11 mouse cellular contexts compared by ENCODE assay signal in genomic region chr9:30944234-30944633, GRCm38 (mm10). TPM values are rescaled to one million over a fixed set of nuclear protein-coding genes. Genes with fewer than 3 reads are reported as not detected.
DNase-seq lines count a peak whose midpoint lies in the region; ATAC-seq and TF ChIP-seq lines count a peak whose summit lies in the region.
"Had no signal": no experiment of that assay in that cellular context is flagged by ENCODE, and none has a peak within 500 bp of the region (broad histone marks: within the 10 kb centered on the region; RNA-seq: fewer than 3 reads in every experiment).

No protein-coding gene starts in this region.

- no peaks in the 10 kb centered on the region for H3K9me3 ChIP-seq in lung, embryonic 16.5 days (ENCODE audit: control insufficient read depth, low read length)
- no peaks in the 10 kb centered on the region for H3K9me3 ChIP-seq in hindbrain, postnatal 0 days (ENCODE audit: low read length)
- no peaks in the 10 kb centered on the region for H3K9me3 ChIP-seq in stomach, embryonic 16.5 days (replicated peaks; ENCODE audit: control insufficient read depth, low read length)

- H3K9ac ChIP-seq in lung, embryonic 16.5 days (ENCODE audit: low read length) = no peak overlapping the region
- H3K9ac ChIP-seq in hindbrain, postnatal 0 days (replicated peaks; ENCODE audit: low read length) = no peak overlapping the region
- H3K9ac ChIP-seq in stomach, embryonic 16.5 days (ENCODE audit: low read length) = peak overlapping the region; percentile 67; the same call in 1 of the 2 replicates

- peak overlapping the region; percentile 85 for H3K4me3 ChIP-seq in gastrocnemius, adult 2 months
- H3K4me3 ChIP-seq in lung, embryonic 16.5 days (ENCODE audit: low read length) = peak overlapping the region; percentile 59; the same call in 1 of the 2 replicates
- peak overlapping the region; percentile 59; the same call in 1 of the 2 replicates for H3K4me3 ChIP-seq in hindbrain, postnatal 0 days (ENCODE audit: low read length)
- H3K4me3 ChIP-seq in stomach, embryonic 16.5 days (replicated peaks; ENCODE audit: low read length) = peak overlapping the region; percentile 56

- H3K36me3 ChIP-seq in lung, embryonic 16.5 days (ENCODE audit: control insufficient read depth, insufficient read depth, low read length) = no peaks in the 10 kb centered on the region
- no peaks in the 10 kb centered on the region for H3K36me3 ChIP-seq in hindbrain, postnatal 0 days (ENCODE audit: insufficient read depth, low read length)
- no peaks in the 10 kb centered on the region for H3K36me3 ChIP-seq in stomach, embryonic 16.5 days (ENCODE audit: control insufficient read depth, insufficient read depth, low read length)

- no peak for TF ChIP-seq CTCF in gastrocnemius, adult 2 months (IDR thresholded peaks at IDR 0.05)
- TF ChIP-seq CTCF in hindbrain, postnatal 0 days (IDR thresholded peaks at IDR 0.05; ENCODE audit: low read depth) = no peak

- peaks cover 17% of the 10 kb centered on the region for H3K4me1 ChIP-seq in lung, embryonic 16.5 days (replicated peaks; ENCODE audit: control insufficient read depth, insufficient read depth, low read length)
- peaks cover 4% of the 10 kb centered on the region; the same call in 1 of the 2 replicates for H3K4me1 ChIP-seq in hindbrain, postnatal 0 days (ENCODE audit: insufficient read depth, low read length)
- H3K4me1 ChIP-seq in stomach, embryonic 16.5 days (ENCODE audit: control insufficient read depth, insufficient read depth, low read length) = no peaks in the 10 kb centered on the region

- H3K27ac ChIP-seq in gastrocnemius, adult 2 months = no peak overlapping the region
- H3K27ac ChIP-seq in lung, embryonic 16.5 days (ENCODE audit: low read length) = no peak overlapping the region
- H3K27ac ChIP-seq in hindbrain, postnatal 0 days = no peak overlapping the region
- no peak overlapping the region for H3K27ac ChIP-seq in stomach, embryonic 16.5 days (ENCODE audit: low read length)
- H3K27ac ChIP-seq: kidney, postnatal 0 days had no signal

- intact Hi-C loops in gastrocnemius, adult 2 months (cut with DNase I) = loop anchor here (2.0 kb wide), 1 partner anchor 139 kb away; no protein-coding TSS in a partner anchor

- peaks cover 56% of the 10 kb centered on the region for H3K27me3 ChIP-seq in lung, embryonic 16.5 days (ENCODE audit: control insufficient read depth, insufficient read depth, low read depth, low read length)
- no peaks in the 10 kb centered on the region; the same call in none of the 2 replicates for H3K27me3 ChIP-seq in hindbrain, postnatal 0 days (ENCODE audit: insufficient read depth, low read length)
- H3K27me3 ChIP-seq in stomach, embryonic 16.5 days (ENCODE audit: control insufficient read depth, insufficient read depth, low read length) = peaks cover 33% of the 10 kb centered on the region

- WGBS in lung, embryonic 16.5 days = 21% methylated on average over 1 of the region's 1 CpGs
- WGBS in hindbrain, postnatal 0 days = 36% methylated on average over 1 of the region's 1 CpGs
- WGBS in stomach, embryonic 16.5 days = 38% methylated on average over 1 of the region's 1 CpGs

- DNase-seq in gastrocnemius, adult 2 months = no peak
- DNase-seq in gastrocnemius, postnatal 25 days = no peak
- DNase-seq in lung, postnatal 14 days = no peak
- no peak for DNase-seq in hindbrain, postnatal 0 days (ENCODE audit: low spot score)
- DNase-seq in embryo, embryonic 10 days (ENCODE audit: low spot score) = no peak
- DNase-seq: adrenal gland, adult 8-10 months; B cell, adult 2 months had no signal

- no peak overlapping the region for H3K4me2 ChIP-seq in lung, embryonic 16.5 days (ENCODE audit: low read depth, low read length)
- peak overlapping the region; percentile 90 for H3K4me2 ChIP-seq in hindbrain, postnatal 0 days (ENCODE audit: low read depth, low read length)
- H3K4me2 ChIP-seq in stomach, embryonic 16.5 days (ENCODE audit: low read depth, low read length) = peak overlapping the region; percentile 96

- ATAC-seq in lung, embryonic 16.5 days (ENCODE audit: low read depth) = no peak
- ATAC-seq in hindbrain, postnatal 0 days = no peak
- ATAC-seq in stomach, embryonic 16.5 days (ENCODE audit: insufficient read depth, low FRiP score) = no peak
- ATAC-seq in erythroid progenitor cell, adult 5-6 weeks (replicated peaks; ENCODE audit: low FRiP score, poor library complexity, severe bottlenecking) = no peak

RNA-seq across cellular contexts. Expression of gene Adamts8, which starts 1.9 kb away (rescaled TPM):
- total RNA-seq in gastrocnemius, adult 2 months (2021) = 10 to 100 TPM in 1 of 2 experiments, 1 to 10 TPM in 1; 1.5 to 14.6 TPM
- 10 to 100 TPM in 1 of 2 experiments, 1 to 10 TPM in 1; 7.5 to 11.6 TPM for total RNA-seq in gastrocnemius, postnatal 25 days (2021)
- 3.3 and 3.8 TPM in 2 replicates for polyA plus RNA-seq in lung, embryonic 16.5 days (2015; fragmentation: Nextera tagmentation; extraction: Ambion mirVana)
- 2.5 and 3.3 TPM in 2 replicates for total RNA-seq in hindbrain, postnatal 0 days (2014; rRNA removed)
- polyA plus RNA-seq in hindbrain, postnatal 0 days (2015; fragmentation: Nextera tagmentation; extraction: Ambion mirVana) = 1.7 and 1.8 TPM in 2 replicates
- polyA plus RNA-seq in stomach, embryonic 16.5 days (2015; fragmentation: Nextera tagmentation; extraction: Ambion mirVana) = 6.3 and 6.5 TPM in 2 replicates
- not detected in 2 replicates for total RNA-seq in erythroid progenitor cell, adult 5-6 weeks (2015; ENCODE audit: low replicate concordance)
- not detected in 2 replicates for total RNA-seq in erythroid progenitor cell, adult 5-6 weeks (2017; ENCODE audit: low replicate concordance)

RNA-seq across cellular contexts. Expression of gene Adamts15, which starts 22.0 kb away (rescaled TPM):
- 1 to 10 TPM; 1.3 to 3.0 TPM for total RNA-seq in gastrocnemius, adult 2 months (2021)
- total RNA-seq in gastrocnemius, postnatal 25 days (2021) = 1 to 10 TPM; 2.3 to 2.4 TPM
- 7.1 and 7.2 TPM in 2 replicates for polyA plus RNA-seq in lung, embryonic 16.5 days (2015; fragmentation: Nextera tagmentation; extraction: Ambion mirVana)
- 14.6 and 20.2 TPM in 2 replicates for total RNA-seq in hindbrain, postnatal 0 days (2014; rRNA removed)
- polyA plus RNA-seq in hindbrain, postnatal 0 days (2015; fragmentation: Nextera tagmentation; extraction: Ambion mirVana) = 3.5 and 3.6 TPM in 2 replicates
- 9.1 and 10.2 TPM in 2 replicates for polyA plus RNA-seq in stomach, embryonic 16.5 days (2015; fragmentation: Nextera tagmentation; extraction: Ambion mirVana)
- total RNA-seq in erythroid progenitor cell, adult 5-6 weeks (2015; ENCODE audit: low replicate concordance) = not detected in 2 replicates
- total RNA-seq in erythroid progenitor cell, adult 5-6 weeks (2017; ENCODE audit: low replicate concordance) = 0.13 TPM in 1 of 2 replicates, not detected in the other
